Mouse (Mus musculus): ENCODE data around the gene Dstn. TPM values are rescaled to one million over a fixed set of nuclear protein-coding genes. Genes with fewer than 3 reads are reported as not detected.

Dstn gene
- total and polyA plus RNA-seq, 3 experiments, result 78.1 to 80.0 TPM; not detected in 1

GRCm38 (mm10) chr2:143933516-143933915 is 18.4 kb downstream of the Dstn start:
- Histone ChIP-seq H3K27me3 (ENCODE audit: control insufficient read depth in 1 of 2, insufficient read depth in 2 of 2, low read length in 2 of 2) (no peaks in the 10 kb centered on the region), H3K4me3 (ENCODE audit: control insufficient read depth in 1 of 2, insufficient read depth in 1 of 2, low read depth in 2 of 2, low read length in 2 of 2) (no peak overlapping the region), H3K9me3 (replicated peaks; ENCODE audit: insufficient read depth, low read length) (no peaks in the 10 kb centered on the region), H3K36me3 (ENCODE audit: control insufficient read depth in 1 of 2, insufficient read depth in 2 of 2, low read length in 2 of 2) (no peaks in the 10 kb centered on the region), H3K4me1 (ENCODE audit: control insufficient read depth in 1 of 2, insufficient read depth in 2 of 2, low read length in 2 of 2) (no peaks in the 10 kb centered on the region), H3K9ac (ENCODE audit: control insufficient read depth, low read depth, low read length, poor library complexity, severe bottlenecking) (no peak overlapping the region), H3K79me2 (ENCODE audit: control insufficient read depth, insufficient read depth, low read length, poor library complexity) (peaks cover 20% of the 10 kb centered on the region), H3K27ac (ENCODE audit: control insufficient read depth, low read depth, low read length) (no peak overlapping the region)
- TF ChIP-seq CHD1 (IDR thresholded peaks at IDR 0.05; ENCODE audit: low read depth, low read length), result no peak
- TF ChIP-seq GABPA (IDR thresholded peaks at IDR 0.05; ENCODE audit: low read depth, low read length), result no peak
- TF ChIP-seq NRF1 (IDR thresholded peaks at IDR 0.05; ENCODE audit: insufficient read depth, low read depth, low read length, poor library complexity, severe bottlenecking), result no peak
- TF ChIP-seq ZKSCAN1 (IDR thresholded peaks at IDR 0.05; ENCODE audit: low read depth, low read length), result no peak
- TF ChIP-seq SMC3 (IDR thresholded peaks at IDR 0.05; ENCODE audit: low read depth, low read length), result no peak
- TF ChIP-seq TCF12 (IDR thresholded peaks at IDR 0.05; ENCODE audit: low read depth, low read length), result no peak
- no peak for TF ChIP-seq EP300 (IDR thresholded peaks at IDR 0.05; ENCODE audit: low read depth in 1 of 2, low read length in 2 of 2)
- no peak for TF ChIP-seq HCFC1 (IDR thresholded peaks at IDR 0.05; ENCODE audit: low read depth, low read length)
- TF ChIP-seq MAZ (IDR thresholded peaks at IDR 0.05; ENCODE audit: low read depth, low read length), result no peak
- DNase-seq (ENCODE audit: low read depth, low spot score), result no peak

- Histone ChIP-seq H3K79me2 (ENCODE audit: control insufficient read depth, insufficient read depth, low read length, poor library complexity) (peaks cover 16% of the 10 kb centered on the region), H3K27ac (ENCODE audit: control insufficient read depth, low read depth, low read length) (no peak overlapping the region), H3K36me3 (ENCODE audit: control insufficient read depth in 1 of 2, insufficient read depth in 2 of 2, low read length in 2 of 2) (no peaks in the 10 kb centered on the region; a peak in 2 of 4 replicates), H3K9ac (ENCODE audit: control insufficient read depth, low read depth, low read length, poor library complexity, severe bottlenecking) (no peak overlapping the region), H3K27me3 (ENCODE audit: control insufficient read depth in 1 of 2, insufficient read depth in 2 of 2, low read length in 2 of 2) (no peaks in the 10 kb centered on the region), H3K4me3 (ENCODE audit: control insufficient read depth in 1 of 2, insufficient read depth in 1 of 2, low read depth in 2 of 2, low read length in 2 of 2) (no peak overlapping the region), H3K9me3 (replicated peaks; ENCODE audit: insufficient read depth, low read length) (no peaks in the 10 kb centered on the region), H3K4me1 (ENCODE audit: control insufficient read depth in 1 of 2, insufficient read depth in 2 of 2, low read length in 2 of 2) (no peaks in the 10 kb centered on the region)
- TF ChIP-seq UBTF (IDR thresholded peaks at IDR 0.05; ENCODE audit: borderline replicate concordance, insufficient read depth, low read depth, low read length) (no peak), TBP (IDR thresholded peaks at IDR 0.05; ENCODE audit: low read depth, low read length) (no peak), ELF1 (IDR thresholded peaks at IDR 0.05; ENCODE audit: low read depth, low read length) (no peak), POLR2AphosphoS2 (IDR thresholded peaks at IDR 0.05; ENCODE audit: low read length) (no peak), ZNF384 (IDR thresholded peaks at IDR 0.05; ENCODE audit: low read depth, low read length) (no peak), NELFE (IDR thresholded peaks at IDR 0.05; ENCODE audit: low read depth, low read length) (no peak), GATA1 (IDR thresholded peaks at IDR 0.05; ENCODE audit: low read depth, low read length) (no peak), CTCF (IDR thresholded peaks at IDR 0.05 in 2 of 3, conservative IDR thresholded peaks at IDR 0.05 in 1 of 3; ENCODE audit: control insufficient read depth in 1 of 3, insufficient read depth in 1 of 3, low read depth in 2 of 3, low read length in 3 of 3, poor library complexity in 1 of 3, severe bottlenecking in 1 of 3) (no peak), EP300 (IDR thresholded peaks at IDR 0.05; ENCODE audit: low read depth in 1 of 2, low read length in 2 of 2) (no peak), TCF12 (IDR thresholded peaks at IDR 0.05; ENCODE audit: low read depth, low read length) (no peak), ZKSCAN1 (IDR thresholded peaks at IDR 0.05; ENCODE audit: low read depth, low read length) (no peak), CHD1 (IDR thresholded peaks at IDR 0.05; ENCODE audit: low read depth, low read length) (no peak), GABPA (IDR thresholded peaks at IDR 0.05; ENCODE audit: low read depth, low read length) (no peak), MAFK (IDR thresholded peaks at IDR 0.05; ENCODE audit: borderline replicate concordance, low read depth, low read length) (no peak), MYB (IDR thresholded peaks at IDR 0.05; ENCODE audit: low read depth, low read length) (no peak), SMC3 (IDR thresholded peaks at IDR 0.05; ENCODE audit: low read depth, low read length) (no peak), CHD2 (IDR thresholded peaks at IDR 0.05; ENCODE audit: low read length) (no peak), POLR2AphosphoS5 (IDR thresholded peaks at IDR 0.05; ENCODE audit: borderline replicate concordance, low read depth, low read length) (no peak), MAX (IDR thresholded peaks at IDR 0.05; ENCODE audit: low read length) (no peak)
- no peak for DNase-seq (ENCODE audit: low read depth, low spot score)
Observed at GRCm38 (mm10) chr2:143934439-143934838, 19.3 kb downstream of the Dstn start.

Data from MEL (cell line).